23 mouse cellular contexts compared by ENCODE assay signal in genomic region chr13:114086325-114086724, GRCm38 (mm10).
DNase-seq lines count a peak whose midpoint lies in the region; ATAC-seq and TF ChIP-seq lines count a peak whose summit lies in the region.
"Had no signal": no experiment of that assay in that cellular context is flagged by ENCODE, and none has a peak within 500 bp of the region (broad histone marks: within the 10 kb centered on the region; RNA-seq: fewer than 3 reads in every experiment).

No protein-coding gene starts in this region.

- H3K9me3 ChIP-seq in heart, embryonic 12.5 days (replicated peaks) = no peaks in the 10 kb centered on the region
- no peaks in the 10 kb centered on the region for H3K9me3 ChIP-seq in lung, embryonic 14.5 days (ENCODE audit: low read depth, low read length)
- no peaks in the 10 kb centered on the region for H3K9me3 ChIP-seq in liver, embryonic 13.5 days (replicated peaks)
- H3K9me3 ChIP-seq: embryonic facial prominence, embryonic 10.5 days; hindbrain, embryonic 13.5 days; neural tube, embryonic 15.5 days had no signal

- H3K4me1 ChIP-seq in heart, embryonic 12.5 days (replicated peaks) = peaks cover 5% of the 10 kb centered on the region
- H3K4me1 ChIP-seq in lung, embryonic 14.5 days (ENCODE audit: insufficient read depth) = no peaks in the 10 kb centered on the region
- H3K4me1 ChIP-seq in liver, embryonic 13.5 days (replicated peaks) = no peaks in the 10 kb centered on the region
- H3K4me1 ChIP-seq: hindbrain, embryonic 13.5 days; neural tube, embryonic 15.5 days had no signal

- H3K36me3 ChIP-seq in heart, embryonic 12.5 days = no peaks in the 10 kb centered on the region
- no peaks in the 10 kb centered on the region for H3K36me3 ChIP-seq in lung, embryonic 14.5 days (ENCODE audit: insufficient read depth)
- no peaks in the 10 kb centered on the region for H3K36me3 ChIP-seq in liver, embryonic 13.5 days
- H3K36me3 ChIP-seq: embryonic facial prominence, embryonic 10.5 days; hindbrain, embryonic 13.5 days; neural tube, embryonic 15.5 days had no signal

- no peaks in the 10 kb centered on the region for H3K27me3 ChIP-seq in heart, embryonic 12.5 days (replicated peaks)
- no peaks in the 10 kb centered on the region for H3K27me3 ChIP-seq in lung, embryonic 14.5 days (ENCODE audit: insufficient read depth, low read length)
- H3K27me3 ChIP-seq in liver, embryonic 13.5 days = no peaks in the 10 kb centered on the region
- H3K27me3 ChIP-seq: hindbrain, embryonic 13.5 days; neural tube, embryonic 15.5 days had no signal

- no peak overlapping the region for H3K9ac ChIP-seq in heart, embryonic 12.5 days
- no peak overlapping the region for H3K9ac ChIP-seq in lung, embryonic 14.5 days
- no peak overlapping the region for H3K9ac ChIP-seq in liver, embryonic 13.5 days
- H3K9ac ChIP-seq: hindbrain, embryonic 13.5 days; liver, embryonic 14.5 days; neural tube, embryonic 15.5 days had no signal

- intact Hi-C loops in heart, postnatal 36 days (cut with DNase I) = no loop called here

- no peak for DNase-seq in heart, postnatal 36 days
- DNase-seq in lung, embryonic 14.5 days = no peak
- no peak for DNase-seq in lung, postnatal 4 days
- peak; percentile 31 for DNase-seq in 3T3-L1 (ENCODE audit: low read depth, low spot score)
- DNase-seq in liver, embryonic 13.5 days = no peak
- no peak for DNase-seq in layer of hippocampus, postnatal 14 days (ENCODE audit: low spot score in 2 of 2)
- DNase-seq in cerebellum, postnatal 25 days = no peak
- DNase-seq: adrenal gland, adult 2 months; cerebellum, adult 8-10 months; gastrocnemius, postnatal 14 days; kidney, adult 8-10 months; kidney, postnatal 36 days; left cerebral cortex, postnatal 4 days; right cerebral cortex, postnatal 14 days; spleen, adult 18-20 months; thymus, postnatal 14 days had no signal

- H3K4me3 ChIP-seq in heart, embryonic 12.5 days = no peak overlapping the region
- H3K4me3 ChIP-seq in lung, embryonic 14.5 days (ENCODE audit: low read depth, low read length) = no peak overlapping the region
- H3K4me3 ChIP-seq in liver, embryonic 13.5 days (replicated peaks) = no peak overlapping the region
- H3K4me3 ChIP-seq: embryonic facial prominence, embryonic 10.5 days; hindbrain, embryonic 13.5 days; left cerebral cortex, adult 2 months; neural tube, embryonic 15.5 days had no signal

- 20% methylated on average over 5 of the region's 5 CpGs for WGBS in heart, embryonic 12.5 days
- 47% methylated on average over 5 of the region's 5 CpGs for WGBS in lung, embryonic 14.5 days
- WGBS in liver, embryonic 13.5 days (ENCODE audit: insufficient replicate concordance) = 69% methylated on average over 5 of the region's 5 CpGs

- no peak for TF ChIP-seq CTCF in lung, embryonic 14.5 days (IDR thresholded peaks at IDR 0.05; ENCODE audit: low read depth)

- no peak overlapping the region for H3K27ac ChIP-seq in heart, embryonic 12.5 days (ENCODE audit: poor library complexity, severe bottlenecking)
- no peak overlapping the region for H3K27ac ChIP-seq in lung, embryonic 14.5 days (ENCODE audit: low read depth)
- no peak overlapping the region for H3K27ac ChIP-seq in liver, embryonic 13.5 days
- H3K27ac ChIP-seq: embryonic facial prominence, embryonic 10.5 days; hindbrain, embryonic 13.5 days; left cerebral cortex, adult 2 months; liver, embryonic 14.5 days; neural tube, embryonic 15.5 days had no signal

- ATAC-seq in heart, embryonic 12.5 days (ENCODE audit: insufficient number of reproducible peaks, low FRiP score) = peak; percentile 64; the same call in 1 of the 2 replicates
- peak; percentile 67; the same call in 1 of the 2 replicates for ATAC-seq in lung, embryonic 14.5 days (ENCODE audit: insufficient read depth)
- 0 out of 2 replicates have a peak, but pooled peaks have one; percentile 33 for ATAC-seq in liver, embryonic 13.5 days (ENCODE audit: low read depth)
- ATAC-seq: midbrain, embryonic 16.5 days had no signal

- H3K4me2 ChIP-seq in heart, embryonic 12.5 days = peak overlapping the region; percentile 6; the same call in 1 of the 2 replicates
- H3K4me2 ChIP-seq in lung, embryonic 14.5 days = no peak overlapping the region
- H3K4me2 ChIP-seq in liver, embryonic 13.5 days = no peak overlapping the region
- H3K4me2 ChIP-seq: hindbrain, embryonic 13.5 days; neural tube, embryonic 15.5 days had no signal
